Mouse (Mus musculus): Measurements from ENCODE around the gene Vps37b.

The Vps37b gene

DNA sequence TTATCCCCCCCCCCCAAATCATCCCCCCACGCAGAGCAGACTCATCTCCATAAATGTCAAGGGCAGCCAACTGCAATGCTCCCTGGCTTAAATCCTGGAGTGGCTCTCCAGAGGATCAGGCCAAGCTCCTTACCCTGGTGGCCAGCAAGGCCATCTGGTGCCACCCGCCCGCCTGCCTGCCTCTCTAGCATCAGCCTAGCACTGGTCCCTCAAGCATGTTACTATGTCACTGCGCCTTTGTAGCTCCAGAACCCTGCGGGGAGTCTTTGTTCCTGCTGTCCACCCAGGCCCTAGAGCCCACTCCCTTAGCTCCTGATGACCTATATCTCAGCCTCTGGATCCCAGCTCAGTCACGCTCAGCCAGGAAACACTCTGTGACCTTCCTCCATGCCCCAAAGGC lies 7.4 kb downstream of the Vps37b start:
- in situ Hi-C loops (cut with MboI, MseI) = no loop called here

- in situ Hi-C loops (cut with MboI, MseI) = no loop called here
Observed at GRCm38 (mm10) chr5:124022365-124022764, 9.7 kb downstream of the Vps37b start.

GRCm38 (mm10) chr5:124021701-124022100 lies 10.4 kb downstream of the Vps37b start:
- in situ Hi-C loops (cut with MboI, MseI) = no loop called here

DNA sequence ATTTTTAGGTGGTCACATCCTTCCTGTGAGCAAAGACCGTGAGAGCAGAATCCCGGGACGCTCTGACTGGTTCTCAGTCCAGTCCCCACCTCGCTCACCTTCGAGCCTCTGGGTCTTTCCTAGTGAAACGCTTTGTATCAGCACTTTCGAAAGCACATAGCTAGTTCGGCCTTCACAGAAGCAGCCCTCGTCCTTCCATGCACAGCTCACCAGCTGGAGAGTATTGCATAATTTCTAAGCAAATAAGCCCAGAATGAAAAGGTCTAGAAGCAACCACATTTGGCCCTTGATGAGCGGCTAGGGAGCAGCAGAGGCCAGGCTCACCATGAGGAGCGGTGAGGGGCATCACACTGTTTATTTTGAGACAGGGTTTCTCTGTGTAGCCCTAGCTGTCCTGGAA lies 10.9 kb downstream of the Vps37b start:
- in situ Hi-C loops (cut with MboI, MseI) = no loop called here

DNA sequence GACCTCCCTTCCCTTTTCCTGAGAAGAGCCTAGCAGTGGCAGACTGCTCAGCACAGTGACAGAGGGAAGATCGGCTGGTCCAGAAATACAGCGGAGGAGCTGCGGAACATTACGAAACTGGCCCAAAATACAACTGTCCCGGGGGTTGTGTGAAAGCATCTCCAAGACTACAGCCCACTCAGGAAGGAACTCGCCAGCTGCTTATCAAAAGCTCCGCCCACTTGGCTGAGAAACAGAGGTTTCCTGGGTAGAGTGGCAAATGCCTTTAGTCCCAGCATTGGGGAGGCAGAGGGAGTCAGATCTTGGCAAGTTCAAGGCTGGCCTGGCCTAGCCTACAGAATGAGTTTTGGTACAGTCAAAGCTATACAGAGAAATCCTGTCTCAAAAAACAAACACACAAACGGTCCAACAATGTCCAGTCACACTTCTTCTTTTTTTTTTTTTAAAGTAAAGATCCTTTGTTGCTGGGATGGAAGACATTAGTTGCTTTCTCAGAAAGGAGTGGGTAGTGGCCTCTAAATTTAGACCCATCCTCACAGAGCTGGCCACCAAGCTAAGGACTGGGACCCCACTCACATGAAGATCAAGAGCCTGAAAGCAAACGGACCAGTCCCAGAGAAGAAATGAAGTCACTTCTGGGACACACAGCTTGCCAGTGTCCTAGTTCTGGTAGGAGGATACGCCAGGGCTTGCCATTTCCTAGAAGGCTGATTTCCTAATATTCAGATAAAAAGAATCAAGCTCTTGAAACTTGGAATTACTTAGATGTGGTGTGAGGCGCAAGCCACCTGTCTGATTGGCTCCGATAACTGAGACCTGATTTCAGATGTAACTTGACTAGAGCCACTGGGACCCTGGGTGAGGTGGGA lies 12.5 kb downstream of the Vps37b start:
- in situ Hi-C loops (cut with MboI, MseI) = no loop called here

DNA sequence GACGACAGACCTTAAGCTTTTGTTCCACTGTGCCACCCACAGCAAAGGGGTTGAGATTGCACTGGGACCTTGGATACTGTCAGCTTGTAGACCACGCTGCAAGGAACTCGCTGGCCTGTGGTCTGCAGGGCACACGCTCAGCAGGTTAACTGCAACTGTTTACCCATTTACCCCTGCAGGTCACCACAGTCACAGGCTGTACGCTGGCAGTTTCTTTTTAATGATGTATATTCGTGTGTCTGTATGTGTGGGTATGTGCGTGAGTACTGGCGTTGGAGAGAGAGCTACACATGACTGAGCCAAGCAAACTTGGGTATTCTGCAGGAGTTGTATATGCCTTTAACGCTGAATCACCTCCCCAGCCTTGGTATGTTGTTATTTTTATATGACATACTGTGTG lies 13.4 kb downstream of the Vps37b start:
- in situ Hi-C loops (cut with MboI, MseI) = no loop called here

GRCm38 (mm10) chr5:124017941-124018340 lies 14.1 kb downstream of the Vps37b start:
- in situ Hi-C loops (cut with MboI, MseI) = no loop called here

DNA sequence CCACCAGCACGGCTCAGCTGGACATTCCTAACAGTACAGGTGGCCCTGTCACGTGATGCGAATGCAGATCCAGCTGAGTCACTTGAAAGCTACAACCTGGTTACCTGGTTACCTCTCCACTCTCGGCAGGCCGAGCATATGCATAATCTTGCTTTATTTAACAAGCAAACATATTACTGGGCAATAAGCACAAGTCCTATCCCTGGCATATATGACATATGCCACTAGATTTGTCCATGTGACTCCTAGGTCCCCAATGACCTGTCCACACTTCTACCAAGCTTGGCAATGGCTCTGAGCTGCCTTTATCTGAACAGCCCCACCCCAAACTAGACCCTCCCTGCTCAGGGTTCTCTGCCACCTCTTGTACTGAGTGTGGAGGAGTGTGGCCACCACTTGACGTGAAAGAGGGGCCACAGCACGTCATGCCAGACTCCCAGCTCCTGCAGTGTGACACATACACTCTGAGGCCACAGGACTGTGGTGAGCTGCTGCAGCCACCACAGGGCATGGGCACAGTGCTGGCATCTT lies 15.7 kb downstream of the Vps37b start:
- in situ Hi-C loops (cut with MboI, MseI) = no loop called here

GRCm38 (mm10) chr5:124015727-124016126 lies 16.3 kb downstream of the Vps37b start:
- in situ Hi-C loops (cut with MboI, MseI) = no loop called here

DNA sequence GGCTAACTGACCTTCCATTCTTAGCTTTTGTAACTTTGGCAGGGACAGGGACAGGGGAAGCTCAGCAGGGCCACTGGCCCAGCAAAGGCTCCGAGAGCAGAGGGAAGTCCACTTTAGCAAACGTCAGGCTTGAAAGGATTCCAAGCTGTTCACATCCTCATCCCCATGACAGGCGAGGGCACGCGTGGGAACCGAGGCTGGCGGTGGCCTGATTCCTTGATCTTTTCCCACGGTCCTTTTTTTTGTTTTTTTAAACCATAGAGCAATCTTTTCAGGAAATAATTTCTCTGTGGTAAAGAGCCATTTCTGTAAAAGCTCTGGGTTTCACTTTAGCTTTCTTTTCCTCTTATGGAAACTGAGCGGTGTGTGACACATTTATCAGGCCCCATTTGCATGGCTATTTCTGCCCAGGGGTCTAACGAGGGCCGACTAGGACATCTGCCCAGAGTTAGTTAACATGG lies 17.2 kb downstream of the Vps37b start:
- in situ Hi-C loops (cut with MboI, MseI) = no loop called here

DNA sequence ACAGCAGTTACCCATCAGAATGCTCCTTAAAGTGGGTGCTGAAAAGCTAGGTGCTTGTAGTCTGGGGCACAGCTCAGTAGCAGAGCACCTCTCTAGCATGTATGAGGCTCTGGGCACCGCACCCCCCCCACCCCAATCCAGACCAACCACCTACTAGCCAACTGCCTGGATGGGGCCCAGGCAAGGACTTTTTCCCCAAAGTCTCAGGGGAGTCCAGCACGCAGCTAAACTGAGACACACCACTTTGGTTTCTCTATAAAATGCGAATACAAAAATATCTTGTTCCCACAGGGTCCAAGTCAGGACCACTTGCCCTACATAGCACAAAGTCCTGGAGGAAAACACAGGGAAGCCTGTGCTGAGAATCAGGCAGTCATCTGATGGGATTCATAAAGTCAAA lies 17.9 kb downstream of the Vps37b start:
- in situ Hi-C loops (cut with MboI, MseI) = no loop called here

- in situ Hi-C loops (cut with MboI, MseI) = no loop called here
Observed at GRCm38 (mm10) chr5:124013747-124014146, 18.3 kb downstream of the Vps37b start.

- in situ Hi-C loops (cut with MboI, MseI) = no loop called here
Observed at GRCm38 (mm10) chr5:124012885-124013284, 19.2 kb downstream of the Vps37b start.

DNA sequence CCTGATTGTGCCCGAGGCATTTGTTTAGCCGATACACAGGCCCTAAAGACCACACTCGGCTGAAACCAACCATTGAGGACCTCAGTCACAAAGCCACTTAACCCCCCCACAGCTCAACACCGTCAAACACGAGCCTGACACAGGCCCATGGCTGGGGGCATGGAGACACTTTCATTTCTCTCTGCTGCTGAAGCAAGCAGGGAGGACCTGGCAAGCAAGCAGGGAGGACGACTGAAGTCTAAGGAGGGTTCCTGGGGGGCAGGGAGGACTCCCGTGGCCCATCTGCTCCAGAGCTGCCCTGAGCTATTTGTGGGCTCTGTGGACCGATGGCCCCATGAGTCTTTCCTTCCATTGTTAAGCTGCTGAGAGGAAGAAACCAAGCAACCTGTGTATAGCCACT lies 20.1 kb downstream of the Vps37b start:
- in situ Hi-C loops (cut with MboI, MseI) = no loop called here

- in situ Hi-C loops (cut with MboI, MseI) = no loop called here
Observed at GRCm38 (mm10) chr5:124010910-124011655, 21.0 kb downstream of the Vps37b start.

- in situ Hi-C loops (cut with MboI, MseI) = no loop called here
Observed at GRCm38 (mm10) chr5:124010077-124010476, 22.0 kb downstream of the Vps37b start.

GRCm38 (mm10) chr5:124006891-124007491 lies 25.1 kb downstream of the Vps37b start:
- in situ Hi-C loops (cut with MboI, MseI) = no loop called here

DNA sequence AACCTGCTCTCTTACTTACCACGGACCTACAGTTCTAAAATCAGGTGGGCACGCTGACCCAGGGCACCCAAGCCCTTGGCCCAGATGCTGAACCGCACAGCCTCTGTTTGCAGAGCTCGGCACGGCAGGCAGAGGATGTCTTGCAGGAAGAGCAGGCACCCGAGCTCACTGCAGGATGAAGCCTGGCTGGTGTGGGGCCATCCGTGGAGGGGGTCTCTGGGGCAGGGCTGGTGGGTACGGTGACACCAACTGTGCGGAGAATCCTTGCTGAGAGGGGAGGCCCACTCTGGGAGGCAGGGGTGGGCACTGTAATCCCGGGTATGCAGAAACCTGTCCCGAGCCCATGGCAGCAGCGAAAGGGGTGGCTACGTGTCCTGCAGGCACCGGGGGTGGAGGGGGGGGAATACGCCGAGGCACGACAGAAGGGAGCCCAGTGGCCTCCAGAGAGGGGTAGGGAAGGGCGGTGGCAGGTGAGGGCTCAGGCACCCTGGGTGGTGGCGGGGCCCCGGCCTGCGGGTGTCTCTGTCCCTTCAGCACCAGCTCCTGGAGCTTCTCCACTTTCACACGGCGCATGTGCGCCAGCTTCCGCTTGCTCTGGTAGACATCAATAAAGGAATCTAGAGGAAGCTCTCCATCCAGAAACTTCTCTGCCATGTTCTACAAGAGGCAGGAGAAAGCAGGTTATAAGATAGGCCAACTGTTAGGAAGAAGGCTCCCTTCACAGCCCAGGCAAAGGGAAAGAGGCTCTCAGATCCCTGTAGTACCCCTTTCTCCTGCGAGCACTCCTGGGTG lies 25.8 kb downstream of the Vps37b start:
- in situ Hi-C loops (cut with MboI, MseI) = no loop called here

- in situ Hi-C loops (cut with MboI, MseI) = no loop called here
Observed at GRCm38 (mm10) chr5:124005591-124005990, 26.5 kb downstream of the Vps37b start.

DNA sequence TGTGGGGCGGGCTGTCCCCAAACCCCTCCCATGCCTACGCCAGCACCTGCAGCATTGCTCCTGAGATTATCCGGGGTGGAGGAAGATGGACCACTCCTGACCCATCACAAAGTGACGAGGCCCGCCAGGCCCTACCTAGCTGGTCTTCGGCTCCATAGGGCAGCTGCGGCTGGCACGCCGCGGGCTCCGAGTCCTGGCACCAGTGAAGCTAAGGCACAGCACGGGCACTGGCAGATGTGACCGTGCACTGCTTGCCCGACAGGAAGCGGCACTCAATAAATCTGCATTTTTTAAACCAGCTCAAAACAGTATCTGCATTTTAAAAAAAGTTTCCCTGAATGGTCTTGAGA lies 26.9 kb downstream of the Vps37b start:
- in situ Hi-C loops (cut with MboI, MseI) = no loop called here
